Mouse (Mus musculus): ENCODE results near the gene Mrpl48. TPM values are rescaled to one million over a fixed set of nuclear protein-coding genes. Genes with fewer than 3 reads are reported as not detected.

Mrpl48 gene
- polyA plus RNA-seq, 1 experiment from 2014 or later = 78.8 TPM

DNA sequence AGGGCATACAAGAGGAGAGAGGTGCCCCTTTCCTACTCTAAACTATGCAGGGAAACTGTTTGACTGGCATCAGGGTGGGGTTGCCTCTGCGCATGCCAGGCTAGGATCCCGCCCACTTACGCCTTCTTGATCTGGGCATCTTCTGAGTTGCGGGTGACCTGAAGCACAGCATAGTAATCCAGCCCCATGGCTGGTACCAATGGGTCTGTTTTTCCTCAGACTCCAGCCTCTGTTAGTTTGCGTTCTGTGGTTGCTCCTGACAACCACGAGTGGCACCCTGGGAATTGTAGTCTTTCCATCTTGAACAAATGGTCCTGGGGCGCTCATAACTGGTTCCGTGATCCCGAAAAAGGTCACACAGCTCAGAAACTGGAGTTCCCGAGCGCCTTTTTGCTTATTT, 93.5 kb downstream of the Mrpl48 start, which contains the start of gene Dnajb13:
Gene Dnajb13, minus strand, starts transcription at position 388 of the 400 bp plus-strand sequence.
- Histone ChIP-seq H3K4me1 (no peaks in the 10 kb centered on the region), H3K9me3 (no peaks in the 10 kb centered on the region), H3K36me3 (no peaks in the 10 kb centered on the region), H3K27me3 (ENCODE audit: insufficient read depth, poor library complexity, severe bottlenecking) (peaks cover 16% of the 10 kb centered on the region; the same call in 1 of the 2 replicates), H3K4me3 (no peak within 1 kb of the TSS), H3K27ac (no peak within 1 kb of the TSS)
- WGBS = 48% methylated on average over 11 of the region's 11 CpGs
- DNase-seq (ENCODE audit: low spot score) = no peak

DNA sequence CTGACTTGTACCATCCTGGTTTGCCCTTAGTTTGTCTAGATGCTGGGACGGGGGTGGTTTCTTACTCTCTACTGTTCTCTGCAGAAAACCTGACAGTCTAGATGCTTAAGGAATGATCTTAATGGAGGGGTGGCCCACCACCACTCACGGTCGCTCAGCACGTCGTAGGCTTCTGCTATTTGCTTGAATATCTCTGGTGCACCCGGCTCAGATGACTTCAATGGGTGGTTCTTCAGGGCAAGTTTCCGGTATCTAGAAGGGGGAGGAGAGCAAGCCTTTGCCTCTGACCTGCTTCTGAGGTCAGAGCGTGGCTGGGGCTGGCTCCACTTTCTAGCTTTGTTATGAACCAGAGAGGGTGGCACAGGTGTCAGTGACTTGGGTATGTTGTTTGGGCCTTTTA, 96.5 kb downstream of the Mrpl48 start:
- DNase-seq (ENCODE audit: low spot score) = no peak
- no peaks in the 10 kb centered on the region for H3K9me3 ChIP-seq
- peaks cover 21% of the 10 kb centered on the region for H3K27me3 ChIP-seq (ENCODE audit: insufficient read depth, poor library complexity, severe bottlenecking)
- no peaks in the 10 kb centered on the region for H3K4me1 ChIP-seq
- no peak overlapping the region for H3K27ac ChIP-seq
- H3K36me3 ChIP-seq = no peaks in the 10 kb centered on the region
- 58% methylated on average over 8 of the region's 8 CpGs for WGBS
- no peak overlapping the region for H3K4me3 ChIP-seq

DNA sequence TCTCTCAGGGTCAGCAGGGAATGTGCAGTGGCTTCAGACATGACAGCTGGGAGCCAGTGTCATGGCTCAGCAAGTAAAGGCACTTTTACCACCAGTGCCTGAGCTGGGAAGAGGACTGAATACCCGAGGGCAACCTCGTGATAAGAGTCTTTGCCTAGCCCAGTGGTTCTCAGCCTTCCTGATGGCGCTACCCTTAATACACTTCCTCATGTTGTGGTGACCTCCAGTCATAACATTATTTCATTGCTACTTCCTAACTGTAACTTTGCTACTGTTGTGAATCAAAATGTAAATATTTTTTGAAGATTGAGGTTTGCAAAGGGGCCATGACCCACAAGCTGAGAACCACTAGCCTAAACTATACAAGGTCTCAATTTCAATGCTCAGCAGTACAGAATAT, 99.4 kb downstream of the Mrpl48 start:
- peaks cover 21% of the 10 kb centered on the region for H3K27me3 ChIP-seq (ENCODE audit: insufficient read depth, poor library complexity, severe bottlenecking)
- H3K4me3 ChIP-seq = no peak overlapping the region
- DNase-seq (ENCODE audit: low spot score) = no peak
- no peak overlapping the region for H3K27ac ChIP-seq
- H3K9me3 ChIP-seq = no peaks in the 10 kb centered on the region
- WGBS = 58% methylated on average over 3 of the region's 3 CpGs
- H3K36me3 ChIP-seq = no peaks in the 10 kb centered on the region
- 0 out of 2 replicates have a peak, but pooled peaks cover 5% of the 10 kb centered on the region for H3K4me1 ChIP-seq

DNA sequence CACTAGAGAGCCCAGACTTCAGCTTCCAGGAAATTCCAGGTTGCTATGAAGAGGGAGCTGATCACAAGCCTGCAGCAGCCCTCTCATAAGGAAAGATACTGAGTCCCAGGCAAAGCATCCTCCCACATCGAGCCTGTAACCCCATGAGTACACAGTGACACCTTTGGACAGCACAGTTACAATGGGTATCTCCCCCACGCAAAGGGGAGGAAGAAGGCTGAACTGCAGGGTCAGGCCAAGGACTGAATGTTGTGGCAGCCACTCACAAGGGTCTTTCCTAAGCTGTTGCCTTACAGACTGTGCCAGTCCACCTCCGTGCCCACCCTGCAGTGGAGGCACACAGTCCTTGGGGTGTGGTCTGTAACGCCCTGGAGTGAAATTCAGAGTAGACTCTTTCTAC, 101.6 kb downstream of the Mrpl48 start:
- Histone ChIP-seq H3K27me3 (ENCODE audit: insufficient read depth, poor library complexity, severe bottlenecking) (peaks cover 10% of the 10 kb centered on the region), H3K36me3 (no peaks in the 10 kb centered on the region), H3K27ac (no peak overlapping the region), H3K4me3 (no peak overlapping the region), H3K4me1 (peaks cover 5% of the 10 kb centered on the region; the same call in 1 of the 2 replicates), H3K9me3 (no peaks in the 10 kb centered on the region)
- no peak for DNase-seq (ENCODE audit: low spot score)
- 68% methylated on average over 4 of the region's 4 CpGs for WGBS

DNA sequence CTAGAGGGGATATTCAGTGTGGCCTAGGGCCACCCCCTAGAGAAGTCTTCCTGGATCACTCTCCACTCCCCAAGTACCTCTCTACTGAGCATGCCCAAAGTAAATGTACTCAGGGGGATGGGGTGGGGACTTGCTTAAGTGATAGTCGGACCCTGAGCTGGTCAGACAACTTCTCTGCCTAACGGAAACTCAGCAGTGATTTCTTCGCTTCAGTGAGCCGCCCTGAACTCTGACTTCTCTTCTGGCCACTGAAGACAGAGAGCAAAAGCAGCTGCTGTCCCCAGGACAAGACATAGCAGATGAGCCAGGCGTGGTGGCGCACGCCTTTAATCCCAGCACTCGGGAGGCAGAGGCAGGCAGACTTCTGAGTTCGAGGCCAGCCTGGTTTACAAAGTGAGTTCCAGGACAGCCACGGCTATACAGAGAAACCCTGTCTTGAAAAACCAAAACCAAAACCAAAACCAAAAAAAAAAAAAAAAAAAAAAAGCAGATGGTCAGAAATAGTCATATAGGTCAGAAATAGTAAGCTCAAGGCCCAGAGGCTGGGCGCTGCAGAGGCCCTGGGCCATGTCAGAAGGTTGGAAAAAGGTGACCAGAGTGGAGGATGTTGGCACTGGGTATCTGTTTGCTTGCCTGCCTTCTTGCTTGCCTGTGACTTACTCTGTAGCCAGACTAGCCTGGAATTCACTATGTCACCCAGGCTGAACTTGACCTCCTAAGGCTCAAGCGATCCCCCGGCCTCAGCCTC, 103.2 kb downstream of the Mrpl48 start:
- Histone ChIP-seq H3K27me3 (ENCODE audit: insufficient read depth, poor library complexity, severe bottlenecking) (peaks cover 5% of the 10 kb centered on the region; the same call in 1 of the 2 replicates), H3K36me3 (peaks cover 3% of the 10 kb centered on the region), H3K27ac (no peak overlapping the region), H3K4me1 (peaks cover 11% of the 10 kb centered on the region), H3K4me3 (no peak overlapping the region), H3K9me3 (no peaks in the 10 kb centered on the region)
- 86% methylated on average over 13 of the region's 13 CpGs for WGBS
- DNase-seq (ENCODE audit: low spot score) = no peak

DNA sequence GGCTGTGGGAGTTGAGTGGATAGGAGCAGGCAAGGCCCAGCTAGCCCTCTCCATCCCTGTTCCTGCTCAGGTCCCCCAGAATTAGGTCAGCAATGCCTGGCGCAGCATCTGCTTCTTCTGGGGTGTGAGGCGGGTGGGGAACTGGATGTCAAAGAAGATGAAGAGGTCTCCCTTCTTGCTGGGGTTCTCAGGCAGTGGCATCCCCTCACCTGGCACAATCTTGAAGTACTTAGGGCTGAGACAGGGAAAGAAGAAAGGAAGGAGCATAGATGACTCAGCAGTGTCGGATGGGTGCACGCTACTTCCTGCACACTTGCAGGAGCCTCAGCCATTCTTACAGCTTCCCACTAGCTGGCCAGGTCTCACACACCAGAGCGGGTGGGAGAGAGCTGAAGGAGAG, 105.0 kb downstream of the Mrpl48 start:
- no peak for DNase-seq (ENCODE audit: low spot score)
- 79% methylated on average over 5 of the region's 5 CpGs for WGBS

DNA sequence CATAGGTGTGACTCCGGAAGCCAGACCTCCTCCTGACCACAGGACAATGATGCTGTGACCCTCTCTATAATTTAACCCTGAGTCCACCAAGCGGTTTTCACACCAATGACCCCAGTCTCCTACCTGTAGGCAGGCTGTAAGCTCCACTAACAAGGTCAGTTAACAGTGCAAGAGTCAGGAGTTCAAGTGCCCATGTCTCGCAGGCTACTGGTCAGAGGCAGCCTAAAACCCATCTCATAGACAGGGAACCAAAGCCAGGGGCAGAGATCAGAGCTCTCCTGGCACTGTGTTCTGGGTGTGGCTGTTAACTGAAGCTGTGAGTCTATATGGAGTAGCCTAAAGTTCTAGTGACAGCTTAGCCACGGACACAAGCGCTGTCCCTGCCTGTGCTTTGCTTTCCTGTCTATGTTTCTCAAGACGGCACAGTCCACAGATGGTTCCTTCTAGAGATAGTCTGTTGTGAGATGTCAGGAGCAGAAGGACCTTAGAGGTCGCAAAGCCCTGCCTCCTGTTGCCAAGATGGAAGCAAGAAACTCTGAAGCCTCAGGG, 105.7 kb downstream of the Mrpl48 start:
- H3K4me3 ChIP-seq = no peak overlapping the region
- no peaks in the 10 kb centered on the region for H3K27me3 ChIP-seq (ENCODE audit: insufficient read depth, poor library complexity, severe bottlenecking)
- DNase-seq (ENCODE audit: low spot score) = no peak
- peaks cover 18% of the 10 kb centered on the region for H3K4me1 ChIP-seq
- no peaks in the 10 kb centered on the region for H3K9me3 ChIP-seq
- WGBS = 79% methylated on average over 7 of the region's 7 CpGs
- H3K36me3 ChIP-seq = peaks cover 28% of the 10 kb centered on the region
- H3K27ac ChIP-seq = no peak overlapping the region

More for the DNA sequence above, 105.0 kb downstream of the Mrpl48 start:
- no peak overlapping the region for H3K4me3 ChIP-seq
- H3K27me3 ChIP-seq (ENCODE audit: insufficient read depth, poor library complexity, severe bottlenecking) = peaks cover 5% of the 10 kb centered on the region; the same call in 1 of the 2 replicates
- H3K36me3 ChIP-seq = peaks cover 22% of the 10 kb centered on the region
- H3K27ac ChIP-seq = no peak overlapping the region
- H3K9me3 ChIP-seq = no peaks in the 10 kb centered on the region
- peaks cover 16% of the 10 kb centered on the region for H3K4me1 ChIP-seq

DNA sequence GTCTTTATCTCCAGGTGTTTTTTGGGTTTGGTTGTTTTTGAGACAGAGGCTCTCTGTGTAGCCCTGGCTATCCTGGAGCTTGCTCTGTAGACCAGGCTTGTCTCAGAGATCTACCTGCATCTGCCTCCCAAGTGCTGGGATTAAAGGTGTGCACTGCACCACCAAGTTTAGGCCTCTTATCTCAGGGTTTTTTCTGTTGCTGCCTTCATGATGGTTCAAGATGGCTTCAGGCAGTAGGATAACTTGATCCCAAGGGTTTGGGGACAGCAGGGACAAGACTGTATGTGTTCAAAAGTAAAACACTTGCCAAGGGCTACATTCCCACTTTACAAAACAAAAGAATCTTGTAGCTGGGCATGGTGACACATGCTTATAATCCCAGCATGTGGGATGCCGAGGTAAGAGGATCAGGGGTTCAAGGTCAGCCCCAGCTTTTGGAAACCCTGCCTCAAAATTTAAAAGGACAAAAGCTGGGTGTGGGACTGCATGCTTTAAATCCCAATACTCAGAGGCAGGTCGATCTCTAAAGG, 106.2 kb downstream of the Mrpl48 start:
- no peaks in the 10 kb centered on the region for H3K27me3 ChIP-seq (ENCODE audit: insufficient read depth, poor library complexity, severe bottlenecking)
- 68% methylated on average over 2 of the region's 2 CpGs for WGBS
- no peaks in the 10 kb centered on the region for H3K9me3 ChIP-seq
- peak; percentile 70 for DNase-seq (ENCODE audit: low spot score)
- H3K27ac ChIP-seq = no peak overlapping the region
- H3K4me1 ChIP-seq = peaks cover 20% of the 10 kb centered on the region
- H3K4me3 ChIP-seq = no peak overlapping the region
- peaks cover 33% of the 10 kb centered on the region for H3K36me3 ChIP-seq

DNA sequence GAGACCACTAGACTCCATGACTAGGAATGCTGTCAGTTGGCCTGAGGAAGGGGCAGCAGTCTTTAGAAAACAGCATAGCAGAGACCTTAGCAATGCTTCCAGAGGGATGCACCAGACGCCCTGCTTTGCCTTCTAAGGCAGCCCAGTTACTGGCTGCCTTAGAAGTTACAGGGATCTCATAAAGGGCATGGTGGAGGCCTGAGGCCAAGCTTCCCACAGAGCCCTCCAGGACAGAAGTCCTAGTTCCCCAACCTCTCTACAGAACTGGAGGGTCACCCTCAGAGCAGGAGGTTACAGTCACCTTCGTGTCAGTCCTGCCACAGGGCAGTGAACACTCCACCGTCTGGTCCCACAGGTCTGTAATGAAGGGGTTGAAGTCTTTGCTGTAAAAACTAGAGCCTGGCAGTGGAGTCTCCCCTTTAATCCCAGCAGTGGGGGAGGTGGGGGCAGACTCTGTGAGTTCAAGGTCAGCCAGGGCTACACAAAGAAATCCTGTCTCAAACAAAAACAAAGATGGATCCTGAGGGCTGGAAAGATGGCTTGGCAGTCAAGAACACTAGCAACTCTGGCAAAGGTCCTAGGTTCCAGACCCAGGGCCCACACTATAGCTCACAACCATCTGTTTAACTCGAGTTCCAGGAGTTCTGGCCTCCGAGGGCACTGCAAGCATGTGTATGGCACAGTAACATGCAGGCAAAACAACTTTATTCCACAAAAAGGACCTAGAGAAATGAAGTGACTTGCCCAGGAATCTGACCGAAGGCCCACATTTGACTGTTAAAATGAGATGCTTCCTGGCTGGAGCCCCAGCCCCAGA, 106.9 kb downstream of the Mrpl48 start:
- Histone ChIP-seq H3K4me3 (no peak overlapping the region), H3K9me3 (no peaks in the 10 kb centered on the region), H3K36me3 (peaks cover 38% of the 10 kb centered on the region), H3K4me1 (peaks cover 27% of the 10 kb centered on the region), H3K27me3 (ENCODE audit: insufficient read depth, poor library complexity, severe bottlenecking) (no peaks in the 10 kb centered on the region), H3K27ac (0 out of 2 replicates have a peak overlapping the region, but pooled peaks have one; percentile 52)
- 72% methylated on average over 6 of the region's 6 CpGs for WGBS
- peak; percentile 77 for DNase-seq (ENCODE audit: low spot score)

DNA sequence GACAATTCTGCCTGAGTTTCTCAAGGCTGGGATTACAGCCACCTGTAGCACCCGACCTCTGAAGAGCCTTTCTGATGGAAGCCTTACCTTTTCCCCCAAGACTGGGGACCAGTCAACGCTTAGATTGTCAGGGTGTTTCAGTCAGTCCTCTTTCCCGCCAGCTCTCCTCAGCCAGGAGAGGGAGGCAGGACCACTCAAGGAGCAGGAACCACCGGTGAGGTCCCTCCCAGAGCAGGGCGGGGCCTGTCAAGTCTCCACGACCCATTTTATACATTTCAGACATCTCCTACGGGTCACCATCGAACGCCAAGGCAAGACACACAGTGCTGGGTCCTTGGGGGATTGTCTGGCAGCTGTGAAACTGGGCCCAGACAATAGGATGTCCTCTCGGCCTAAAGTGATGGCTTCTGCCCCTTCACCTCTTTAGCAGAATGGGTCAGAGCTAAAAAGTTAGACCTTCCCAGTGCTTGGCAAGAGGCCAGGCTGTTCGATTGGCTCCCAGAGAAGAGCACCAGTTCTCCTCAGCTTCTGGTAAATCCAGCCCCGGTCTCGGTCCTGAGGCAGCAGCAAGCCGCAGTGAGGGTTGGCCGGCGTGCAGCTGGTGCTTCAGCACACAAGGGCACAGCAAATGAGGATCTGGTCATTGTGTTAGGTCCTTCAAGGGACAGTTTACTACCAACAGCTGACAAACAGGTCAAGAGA, 107.7 kb downstream of the Mrpl48 start:
- no peaks in the 10 kb centered on the region for H3K9me3 ChIP-seq
- 0 out of 2 replicates have a peak overlapping the region, but pooled peaks have one; percentile 52 for H3K27ac ChIP-seq
- H3K4me3 ChIP-seq = no peak overlapping the region
- WGBS = 74% methylated on average over 16 of the region's 16 CpGs
- peak; percentile 72 for DNase-seq (ENCODE audit: low spot score)
- H3K27me3 ChIP-seq (ENCODE audit: insufficient read depth, poor library complexity, severe bottlenecking) = no peaks in the 10 kb centered on the region
- H3K4me1 ChIP-seq = peaks cover 35% of the 10 kb centered on the region
- H3K36me3 ChIP-seq = peaks cover 38% of the 10 kb centered on the region

DNA sequence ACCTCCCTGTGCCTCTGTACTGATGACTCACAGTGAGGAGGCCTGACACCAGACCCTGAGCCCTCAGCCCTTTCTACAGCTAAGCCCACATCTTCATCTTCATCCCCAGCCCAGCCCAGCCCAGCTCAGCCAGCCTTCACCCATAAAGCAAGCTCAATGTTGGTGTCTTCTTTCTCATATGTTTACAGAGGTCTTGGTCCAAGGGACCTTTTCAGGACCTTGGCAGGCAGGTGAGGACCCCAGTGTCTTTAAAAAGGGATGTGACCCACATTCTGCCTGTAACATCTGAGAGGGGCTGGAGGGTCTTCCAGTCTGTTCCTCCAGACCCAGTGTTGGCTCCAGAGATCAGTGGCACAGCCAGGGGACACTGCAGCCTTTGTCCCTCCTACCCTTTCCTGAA, 108.6 kb downstream of the Mrpl48 start:
- Histone ChIP-seq H3K27ac (no peak overlapping the region), H3K36me3 (peaks cover 38% of the 10 kb centered on the region), H3K27me3 (ENCODE audit: insufficient read depth, poor library complexity, severe bottlenecking) (no peaks in the 10 kb centered on the region), H3K4me1 (peaks cover 41% of the 10 kb centered on the region), H3K4me3 (no peak overlapping the region), H3K9me3 (no peaks in the 10 kb centered on the region)
- DNase-seq (ENCODE audit: low spot score) = peak; percentile 63

DNA sequence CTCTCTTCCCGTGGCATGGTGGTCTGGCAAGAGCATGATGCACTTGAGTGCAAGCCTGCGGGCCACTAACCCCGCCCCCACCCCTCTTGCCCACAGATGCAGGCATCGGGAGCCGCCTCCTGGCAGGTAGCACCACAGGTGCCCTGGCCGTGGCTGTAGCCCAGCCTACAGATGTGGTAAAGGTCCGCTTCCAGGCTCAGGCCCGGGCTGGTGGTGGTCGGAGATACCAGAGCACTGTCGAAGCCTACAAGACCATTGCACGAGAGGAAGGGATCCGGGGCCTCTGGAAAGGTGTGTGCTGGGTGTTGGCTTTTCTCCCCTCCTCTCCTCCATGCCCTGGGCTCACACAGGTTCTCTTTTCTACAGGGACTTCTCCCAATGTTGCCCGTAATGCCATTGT, 110.1 kb downstream of the Mrpl48 start:
- no peaks in the 10 kb centered on the region for H3K27me3 ChIP-seq (ENCODE audit: insufficient read depth, poor library complexity, severe bottlenecking)
- H3K4me1 ChIP-seq = peaks cover 55% of the 10 kb centered on the region
- 89% methylated on average over 13 of the region's 13 CpGs for WGBS
- no peak overlapping the region for H3K4me3 ChIP-seq
- peaks cover 38% of the 10 kb centered on the region for H3K36me3 ChIP-seq
- H3K9me3 ChIP-seq = no peaks in the 10 kb centered on the region
- no peak overlapping the region for H3K27ac ChIP-seq
- DNase-seq (ENCODE audit: low spot score) = no peak

Measured in heart, embryonic 10.5 days (tissue).